Mouse (Mus musculus) midbrain, embryonic 16.5 days (tissue): ENCODE results near the gene Tmem203. TPM values are rescaled to one million over a fixed set of nuclear protein-coding genes. Genes with fewer than 3 reads are reported as not detected.
A peak's percentile ranks its signal among the peaks of the same experiment; 100 is the strongest.

Source experiments
- ATAC-seq: fragments of 200-750 bp; cut with Nextera tagmentation; 2 replicates; pipeline ENCODE4 v1.8.0; 2017; ENCODE audit warnings: moderate TSS enrichment
- H3K27ac ChIP-seq: fragments of 300-500 bp; sonication (generic); 2 replicates; pipeline ENCODE4 v1.5.1; 2014; ENCODE audit warnings: mild to moderate bottlenecking, low read length, mixed read lengths
- H3K27me3 ChIP-seq: fragments of 300-500 bp; sonication (generic); 2 replicates; pipeline ENCODE4 v1.6.1; 2014; ENCODE audit warnings: low read depth, low read length, mixed read lengths; ENCODE audit not compliant: control insufficient read depth, insufficient read depth
- H3K36me3 ChIP-seq: fragments of 300-500 bp; sonication (generic); 2 replicates; pipeline ENCODE4 v1.6.1; 2014; ENCODE audit warnings: mild to moderate bottlenecking, low read length, moderate library complexity, mixed read lengths; ENCODE audit not compliant: control insufficient read depth, insufficient read depth
- H3K4me1 ChIP-seq: fragments of 300-500 bp; sonication (generic); 2 replicates; pipeline ENCODE4 v1.6.1; 2014; ENCODE audit warnings: mild to moderate bottlenecking, low read length, mixed read lengths; ENCODE audit not compliant: control insufficient read depth, insufficient read depth
- H3K4me2 ChIP-seq: fragments of 300-500 bp; sonication (generic); 2 replicates; pipeline ENCODE4 v1.6.1; 2014; ENCODE audit warnings: mild to moderate bottlenecking, low read length, mixed read lengths
- H3K4me3 ChIP-seq: fragments of 300-500 bp; sonication (generic); 2 replicates; pipeline ENCODE4 v1.5.1; 2014; ENCODE audit warnings: low read depth, mild to moderate bottlenecking, low read length, moderate library complexity, mixed read lengths
- H3K9ac ChIP-seq: fragments of 300-500 bp; sonication (generic); 2 replicates; pipeline ENCODE4 v1.6.1; 2014; ENCODE audit warnings: low read depth, low read length, mixed read lengths
- H3K9me3 ChIP-seq: fragments of 300-500 bp; sonication (generic); replicated peaks from 2 replicates; pipeline ENCODE4 v1.6.1; 2014; ENCODE audit warnings: mild to moderate bottlenecking, low read length, mixed read lengths; ENCODE audit not compliant: control insufficient read depth, poor library complexity, severe bottlenecking
- WGBS: fragments of 180-500 bp; shearing (Covaris S2); extraction: QIAGEN DNeasy Blood & Tissue Kit; methylation state at CpG from one replicate; pipeline ENCODE4 v1.1.7; 2014; 5-methylcytosine and 5-hydroxymethylcytosine counted together
- polyA plus RNA-seq: library from polyadenylated mRNA; unstranded; fragments of >200 nt; fragmentation: Nextera tagmentation; extraction: Ambion mirVana; gene quantifications from 2 replicates; pipeline ENCODE4 v1.2.1, GENCODE M21; 2015

Gene Tmem203
- 12.4 and 12.7 TPM in 2 replicates for polyA plus RNA-seq

DNA sequence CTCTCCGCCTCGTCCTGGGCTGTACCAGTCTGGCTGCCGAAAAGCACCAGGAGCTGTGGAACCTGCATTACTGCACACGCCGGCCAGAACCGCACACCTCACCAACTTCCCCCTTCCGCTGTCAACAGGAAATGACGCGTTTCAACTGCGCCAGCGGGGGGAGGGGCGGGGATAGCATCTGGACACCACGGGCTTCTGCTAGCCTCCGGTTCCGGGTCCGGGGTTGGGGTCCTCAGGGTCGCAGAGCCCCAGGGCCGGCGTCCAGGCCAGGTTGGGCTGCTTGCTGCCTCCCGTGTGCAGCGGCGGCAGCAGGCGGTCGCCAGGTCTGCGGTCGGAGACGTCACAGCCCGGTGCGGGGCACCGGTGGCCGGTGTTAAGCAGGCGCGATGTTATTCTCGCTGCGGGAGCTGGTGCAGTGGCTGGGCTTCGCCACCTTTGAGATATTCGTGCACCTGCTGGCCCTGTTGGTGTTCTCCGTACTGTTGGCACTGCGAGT is at the start of gene Tmem203:
Gene Tmem203, plus strand, starts transcription at position 156 of the 496 bp plus-strand sequence.
- peak; percentile 91 for ATAC-seq
- H3K4me3 ChIP-seq, result peak within 1 kb of the TSS; percentile 97
- H3K4me1 ChIP-seq, result peaks cover 23% of the 10 kb centered on the region
- 0 out of 2 replicates have a peak, but pooled peaks cover 4% of the 10 kb centered on the region for H3K36me3 ChIP-seq
- H3K9me3 ChIP-seq, result no peaks in the 10 kb centered on the region
- peak within 1 kb of the TSS; percentile 99 for H3K4me2 ChIP-seq
- H3K9ac ChIP-seq, result peak within 1 kb of the TSS; percentile 89
- no peaks in the 10 kb centered on the region for H3K27me3 ChIP-seq
- WGBS, result under 1% methylated on average over 39 of the region's 39 CpGs
- H3K27ac ChIP-seq, result peak within 1 kb of the TSS; percentile 83

- Histone ChIP-seq H3K4me1 (peaks cover 34% of the 10 kb centered on the region), H3K4me3 (no peak overlapping the region), H3K36me3 (peaks cover 12% of the 10 kb centered on the region), H3K27me3 (no peaks in the 10 kb centered on the region), H3K4me2 (no peak overlapping the region), H3K9ac (no peak overlapping the region), H3K9me3 (no peaks in the 10 kb centered on the region), H3K27ac (no peak overlapping the region)
- ATAC-seq, result no peak
- WGBS, result 88% methylated on average over 1 of the region's 1 CpGs
Measured at GRCm38 (mm10) chr2:25207593-25207992, 47.6 kb upstream of the Tmem203 start.

DNA sequence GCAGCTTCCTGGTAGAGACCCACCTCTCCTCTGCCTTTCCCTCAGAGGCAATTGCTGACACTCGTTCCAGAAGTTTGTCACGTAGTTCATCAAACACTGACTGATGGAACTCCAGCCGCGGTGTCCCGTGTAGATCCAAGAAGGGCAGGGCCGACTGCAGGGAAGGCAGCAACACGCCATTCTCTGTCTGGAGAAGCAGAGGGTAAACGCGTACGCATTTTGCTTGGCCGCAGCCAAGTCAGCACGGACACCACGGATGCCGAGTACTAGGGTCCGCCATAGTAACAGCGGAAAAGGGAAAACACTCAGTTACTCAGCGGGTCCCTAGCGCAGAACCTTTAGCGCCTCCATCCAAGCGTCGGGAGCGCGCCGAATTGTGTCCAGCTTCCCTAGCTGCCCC is 44.6 kb upstream of the Tmem203 start:
- H3K4me1 ChIP-seq, result peaks cover 34% of the 10 kb centered on the region
- H3K27ac ChIP-seq, result peak overlapping the region; percentile 94
- 0% methylated on average over 24 of the region's 24 CpGs for WGBS
- H3K4me2 ChIP-seq, result peak overlapping the region; percentile 85
- peak overlapping the region; percentile 87 for H3K4me3 ChIP-seq
- peak; percentile 53 for ATAC-seq
- H3K27me3 ChIP-seq, result no peaks in the 10 kb centered on the region
- no peaks in the 10 kb centered on the region; the same call in 1 of the 2 replicates for H3K36me3 ChIP-seq
- H3K9me3 ChIP-seq, result no peaks in the 10 kb centered on the region
- H3K9ac ChIP-seq, result peak overlapping the region; percentile 90

DNA sequence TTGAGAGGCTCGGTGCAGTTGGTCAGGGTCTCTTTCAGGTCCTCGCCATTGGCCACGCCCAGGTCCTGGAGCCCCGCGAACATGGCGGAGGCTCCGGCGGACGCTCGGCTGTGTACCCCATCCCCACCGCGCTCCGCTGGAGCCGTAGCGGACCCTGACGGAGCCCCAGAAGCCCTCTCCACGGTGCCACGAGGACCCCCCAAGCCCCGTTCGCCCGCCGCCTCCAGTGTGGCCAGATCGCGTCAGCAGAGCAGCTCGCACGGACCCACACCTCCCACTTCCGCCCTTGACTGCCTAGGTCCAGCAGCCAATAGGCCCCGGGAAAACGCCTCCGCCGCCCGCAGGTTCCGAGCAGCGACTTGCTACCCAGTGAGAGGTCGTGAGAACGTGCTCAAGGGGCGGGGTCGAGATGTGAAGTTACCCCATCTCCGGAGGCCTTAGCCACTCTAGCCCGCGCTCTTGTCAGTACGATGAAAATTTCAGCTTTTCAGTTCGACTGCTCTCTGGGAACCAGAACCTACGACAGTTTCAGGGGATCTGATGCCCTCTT is 44.0 kb upstream of the Tmem203 start, which contains the start of gene Nelfb:
Gene Nelfb, minus strand, starts transcription at position 369 of the 550 bp plus-strand sequence.
- Histone ChIP-seq H3K27ac (peak within 1 kb of the TSS; percentile 94), H3K36me3 (no peaks in the 10 kb centered on the region; the same call in 1 of the 2 replicates), H3K4me2 (peak within 1 kb of the TSS; percentile 85), H3K4me1 (peaks cover 34% of the 10 kb centered on the region), H3K9ac (peak within 1 kb of the TSS; percentile 90), H3K4me3 (peak within 1 kb of the TSS; percentile 87), H3K27me3 (no peaks in the 10 kb centered on the region), H3K9me3 (no peaks in the 10 kb centered on the region)
- under 1% methylated on average over 44 of the region's 44 CpGs for WGBS
- ATAC-seq, result peak; percentile 94

- no peak for ATAC-seq
- WGBS, result 72% methylated on average over 21 of the region's 23 CpGs
- Histone ChIP-seq H3K9ac (no peak overlapping the region), H3K9me3 (no peaks in the 10 kb centered on the region), H3K4me1 (peaks cover 25% of the 10 kb centered on the region), H3K4me2 (no peak overlapping the region), H3K27ac (no peak overlapping the region), H3K36me3 (no peaks in the 10 kb centered on the region), H3K27me3 (no peaks in the 10 kb centered on the region), H3K4me3 (no peak overlapping the region)
Measured at GRCm38 (mm10) chr2:25213266-25213865, 41.9 kb upstream of the Tmem203 start.

GRCm38 (mm10) chr2:25214444-25214843 is 40.8 kb upstream of the Tmem203 start, which contains the start of gene Stpg3:
Gene Stpg3 (minus strand): TSS chr2:25214637.
- Histone ChIP-seq H3K4me3 (no peak within 1 kb of the TSS), H3K36me3 (no peaks in the 10 kb centered on the region), H3K9me3 (no peaks in the 10 kb centered on the region), H3K27ac (no peak within 1 kb of the TSS), H3K4me1 (peaks cover 16% of the 10 kb centered on the region), H3K4me2 (no peak within 1 kb of the TSS), H3K27me3 (no peaks in the 10 kb centered on the region), H3K9ac (no peak within 1 kb of the TSS)
- no peak for ATAC-seq
- 67% methylated on average over 3 of the region's 3 CpGs for WGBS

GRCm38 (mm10) chr2:25217666-25218065 is 37.6 kb upstream of the Tmem203 start:
- Histone ChIP-seq H3K4me3 (no peak overlapping the region), H3K9me3 (no peaks in the 10 kb centered on the region), H3K9ac (no peak overlapping the region), H3K4me2 (no peak overlapping the region), H3K27me3 (no peaks in the 10 kb centered on the region), H3K27ac (no peak overlapping the region), H3K4me1 (no peaks in the 10 kb centered on the region), H3K36me3 (no peaks in the 10 kb centered on the region)
- 71% methylated on average over 2 of the region's 2 CpGs for WGBS
- ATAC-seq, result no peak

- no peak for ATAC-seq
- H3K4me1 ChIP-seq, result peaks cover 3% of the 10 kb centered on the region
- no peak within 1 kb of the TSS for H3K27ac ChIP-seq
- H3K9me3 ChIP-seq, result no peaks in the 10 kb centered on the region
- no peak within 1 kb of the TSS for H3K9ac ChIP-seq
- H3K4me2 ChIP-seq, result no peak within 1 kb of the TSS
- H3K36me3 ChIP-seq, result no peaks in the 10 kb centered on the region
- no peak within 1 kb of the TSS for H3K4me3 ChIP-seq
- H3K27me3 ChIP-seq, result no peaks in the 10 kb centered on the region
Measured at GRCm38 (mm10) chr2:25218445-25218844, 36.8 kb upstream of the Tmem203 start, which contains the start of gene Fam166a. Gene Fam166a (plus strand): TSS chr2:25218745.

DNA sequence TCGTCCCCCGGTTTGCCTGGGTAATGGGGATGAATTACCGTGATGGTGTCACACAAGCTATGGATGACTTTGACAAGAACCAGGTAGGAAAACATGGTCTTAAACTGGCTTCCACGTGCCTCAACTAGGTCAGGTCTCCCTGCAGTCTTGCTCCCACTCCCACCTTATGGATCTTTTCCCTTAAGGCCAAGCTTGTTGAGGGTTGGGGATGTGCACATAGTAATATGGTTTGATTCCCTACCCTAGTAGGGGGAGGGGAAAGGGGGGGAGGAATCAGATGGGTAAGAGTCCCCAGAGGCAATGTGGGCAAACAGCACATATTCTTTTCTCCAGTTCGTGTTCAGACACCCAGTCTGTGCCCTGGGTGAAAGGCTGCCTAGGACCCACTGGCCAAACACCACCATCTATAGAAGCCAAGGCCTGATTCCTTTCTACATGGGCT is 33.9 kb upstream of the Tmem203 start:
- H3K27me3 ChIP-seq, result no peaks in the 10 kb centered on the region
- H3K36me3 ChIP-seq, result no peaks in the 10 kb centered on the region
- ATAC-seq, result no peak
- H3K4me1 ChIP-seq, result peaks cover 11% of the 10 kb centered on the region
- H3K27ac ChIP-seq, result no peak overlapping the region
- no peak overlapping the region for H3K4me2 ChIP-seq
- H3K9ac ChIP-seq, result no peak overlapping the region
- WGBS, result 75% methylated on average over 5 of the region's 5 CpGs
- no peak overlapping the region for H3K4me3 ChIP-seq
- no peaks in the 10 kb centered on the region for H3K9me3 ChIP-seq
